Mouse (Mus musculus) bone marrow, adult 2 months (tissue): ENCODE measurements around the gene Smim12. TPM values are rescaled to one million over a fixed set of nuclear protein-coding genes. Genes with fewer than 3 reads are reported as not detected.

Experiments used
- H3K27ac ChIP-seq: fragments of 200-500 bp; 2 replicates; pipeline ENCODE4 v1.5.1; 2012; ENCODE audit warnings: low read depth, mild to moderate bottlenecking, control low read depth, inconsistent platforms, low read length; ENCODE audit not compliant: control insufficient read depth, poor library complexity, insufficient read depth
- H3K4me1 ChIP-seq: fragments of 200-500 bp; 2 replicates; pipeline ENCODE4 v1.6.1; 2011; ENCODE audit warnings: low read length; ENCODE audit not compliant: control insufficient read depth, insufficient read depth
- H3K4me3 ChIP-seq: fragments of 200-500 bp; replicated peaks from 2 replicates; pipeline ENCODE3; 2011; ENCODE audit warnings: mild to moderate bottlenecking, low read depth, low read length, control low read depth; ENCODE audit not compliant: control insufficient read depth
- CTCF ChIP-seq: fragments of 200-500 bp; IDR thresholded peaks from 2 replicates; pipeline ENCODE4 v1.5.1; 2011; ENCODE audit warnings: low read length, control low read depth; ENCODE audit not compliant: control insufficient read depth, insufficient read depth
- POLR2A ChIP-seq: fragments of 200-500 bp; IDR thresholded peaks from 2 replicates; pipeline ENCODE4 v1.6.1; 2011; ENCODE audit warnings: low read depth, mild to moderate bottlenecking, control low read depth, low read length, borderline replicate concordance; ENCODE audit not compliant: control insufficient read depth
- WGBS: fragments of 180-500 bp; shearing (Covaris S2); methylation state at CpG from one replicate; pipeline ENCODE4 v1.1.7; 2018; 5-methylcytosine and 5-hydroxymethylcytosine counted together
- polyA plus RNA-seq: library from polyadenylated mRNA; stranded (reverse); fragments of >200 nt; gene quantifications from 2 replicates; pipeline ENCODE4 v1.2.4, GENCODE M21; 2011; ENCODE audit warnings: low replicate concordance; ENCODE audit not compliant: missing spikeins, insufficient read depth, insufficient read length

Gene Smim12
- 9.3 and 20.5 TPM in 2 replicates for polyA plus RNA-seq

DNA sequence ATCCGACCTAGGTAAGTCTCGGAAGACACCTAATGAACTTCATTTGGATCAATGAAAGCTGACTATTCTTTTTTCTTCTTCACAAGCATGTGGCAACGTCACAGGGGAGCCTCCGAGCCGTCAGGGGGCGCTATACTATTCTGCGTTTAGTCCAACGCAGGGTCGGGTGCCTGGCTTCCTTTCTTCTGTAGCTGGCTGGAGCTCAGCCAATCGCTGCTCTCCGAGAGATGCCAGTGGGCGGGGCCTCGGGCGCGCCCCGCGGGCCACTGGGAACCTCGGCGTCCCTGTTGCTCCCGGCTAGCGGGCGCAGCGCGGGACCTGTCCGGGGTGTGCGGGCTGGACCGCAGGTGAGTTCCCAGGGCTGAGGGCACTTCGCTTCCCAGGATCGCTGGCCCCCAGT lies at the start of gene Smim12:
Smim12 (plus strand) TSS at position 233 of the 400 bp plus-strand sequence.
- Histone ChIP-seq H3K27ac (peak within 1 kb of the TSS; percentile 65), H3K4me3 (peak within 1 kb of the TSS; percentile 99), H3K4me1 (no peaks in the 10 kb centered on the region; the same call in 1 of the 2 replicates)
- TF ChIP-seq POLR2A = peak; percentile 66; the same call in 1 of the 2 replicates
- TF ChIP-seq CTCF = peak; percentile 95
- WGBS = under 1% methylated on average over 29 of the region's 29 CpGs

- H3K4me3 ChIP-seq = no peak overlapping the region
- TF ChIP-seq POLR2A (peak; percentile 6; the same call in 1 of the 2 replicates), CTCF (no peak)
- H3K4me1 ChIP-seq = no peaks in the 10 kb centered on the region; the same call in 1 of the 2 replicates
- WGBS = 84% methylated on average over 25 of the region's 25 CpGs
- H3K27ac ChIP-seq = no peak overlapping the region
Measured at GRCm38 (mm10) chr4:127194477-127195269, 48.9 kb upstream of the Smim12 start.

- no peak overlapping the region for H3K27ac ChIP-seq
- TF ChIP-seq POLR2A (no peak), CTCF (no peak)
- 49% methylated on average over 6 of the region's 6 CpGs for WGBS
Measured at GRCm38 (mm10) chr4:127198609-127199008, 45.0 kb upstream of the Smim12 start.

GRCm38 (mm10) chr4:127199406-127199805 lies 44.2 kb upstream of the Smim12 start:
- TF ChIP-seq POLR2A = no peak
- TF ChIP-seq CTCF = peak; percentile 47
- no peak overlapping the region for H3K27ac ChIP-seq
- no peak overlapping the region for H3K4me3 ChIP-seq
- 78% methylated on average over 12 of the region's 12 CpGs for WGBS
- no peaks in the 10 kb centered on the region for H3K4me1 ChIP-seq

More at GRCm38 (mm10) chr4:127198609-127199008, 45.0 kb upstream of the Smim12 start:
- Histone ChIP-seq H3K4me3 (no peak overlapping the region), H3K4me1 (no peaks in the 10 kb centered on the region)

DNA sequence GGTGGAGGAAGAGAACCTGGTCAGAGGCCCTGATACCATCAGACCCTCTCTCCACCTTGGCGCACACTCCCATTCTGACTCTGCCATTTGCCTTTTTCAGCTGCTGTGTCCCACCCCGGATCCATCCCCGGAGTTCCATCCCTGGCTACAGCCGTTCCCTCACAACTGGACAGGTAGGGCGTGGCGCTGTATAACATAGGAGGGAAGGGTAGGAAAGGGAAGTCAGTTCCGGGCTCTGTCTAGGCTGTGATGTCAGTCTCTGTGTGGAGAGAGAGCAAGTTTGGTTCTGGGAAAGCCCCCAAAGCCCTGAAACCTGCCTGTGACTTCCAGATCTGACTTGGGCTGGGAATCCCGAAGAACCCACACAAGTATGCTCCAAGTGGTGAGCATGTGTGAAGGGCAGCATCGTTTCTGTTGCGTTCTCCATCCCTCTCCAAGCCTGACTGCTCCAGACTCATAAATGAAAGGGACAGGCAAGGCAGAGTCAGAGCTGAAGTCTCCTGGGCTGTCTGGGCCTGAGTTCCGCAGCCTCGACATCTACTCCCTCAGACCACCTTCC lies 43.3 kb upstream of the Smim12 start:
- Histone ChIP-seq H3K27ac (no peak overlapping the region), H3K4me3 (no peak overlapping the region), H3K4me1 (no peaks in the 10 kb centered on the region)
- WGBS = 79% methylated on average over 12 of the region's 12 CpGs
- TF ChIP-seq POLR2A (no peak), CTCF (no peak)

GRCm38 (mm10) chr4:127200769-127201617 lies 42.6 kb upstream of the Smim12 start:
- H3K4me1 ChIP-seq = no peaks in the 10 kb centered on the region
- TF ChIP-seq POLR2A = no peak
- no peak for TF ChIP-seq CTCF
- 53% methylated on average over 13 of the region's 13 CpGs for WGBS

DNA sequence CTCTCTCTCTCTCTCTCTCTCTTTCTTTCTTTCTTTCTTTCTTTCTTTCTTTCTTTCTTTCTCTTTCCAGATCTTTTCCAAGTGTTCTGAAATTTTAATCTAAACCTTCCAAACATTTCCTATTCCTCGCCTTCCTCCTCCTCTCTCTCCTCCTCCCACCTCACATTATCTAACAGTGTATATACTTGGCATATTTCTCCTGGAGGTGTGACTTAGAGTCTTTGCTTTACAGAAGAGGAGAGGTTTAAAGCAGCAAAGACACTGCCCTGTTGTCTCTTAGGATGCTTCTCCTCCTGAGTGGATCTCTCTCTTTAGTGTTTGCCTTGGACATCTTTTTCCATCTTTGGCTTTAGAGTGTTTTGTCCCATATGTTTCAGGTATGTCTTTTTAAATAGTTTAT lies 40.5 kb upstream of the Smim12 start:
- Histone ChIP-seq H3K4me3 (no peak overlapping the region), H3K4me1 (no peaks in the 10 kb centered on the region), H3K27ac (no peak overlapping the region)
- no peak for TF ChIP-seq CTCF
- WGBS = 67% methylated on average over 1 of the region's 1 CpGs

More at GRCm38 (mm10) chr4:127200769-127201617, 42.6 kb upstream of the Smim12 start:
- Histone ChIP-seq H3K4me3 (no peak overlapping the region), H3K27ac (no peak overlapping the region)

DNA sequence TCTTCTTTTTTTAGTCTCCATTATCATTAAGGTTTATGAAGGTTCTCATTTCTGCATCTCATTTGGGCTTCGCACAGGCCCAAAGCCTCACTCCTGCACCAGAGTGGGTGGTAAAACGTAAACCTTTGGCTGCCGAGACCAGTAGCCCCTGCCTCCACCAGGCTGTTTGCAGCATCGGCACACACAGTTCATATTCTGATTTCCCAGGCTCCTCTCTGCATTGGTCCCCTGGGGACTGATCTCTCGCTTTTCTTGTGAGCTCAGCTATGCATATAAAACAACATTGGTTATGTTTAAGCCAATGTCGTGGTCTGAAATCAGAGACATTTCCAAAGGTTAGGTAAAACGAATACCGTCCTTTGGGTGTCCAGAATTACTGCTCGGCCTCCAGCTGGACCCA lies 32.3 kb upstream of the Smim12 start:
- H3K4me3 ChIP-seq = no peak overlapping the region
- no peak overlapping the region for H3K27ac ChIP-seq
- WGBS = 81% methylated on average over 9 of the region's 9 CpGs
- TF ChIP-seq POLR2A (no peak), CTCF (no peak)
- no peaks in the 10 kb centered on the region for H3K4me1 ChIP-seq
